Mouse (Mus musculus) thymus, adult 2 months (tissue): ENCODE results near the gene Scfd2.

Experiments used
- CTCF ChIP-seq: fragments of 200-500 bp; IDR thresholded peaks from 2 replicates; pipeline ENCODE4 v1.5.1; 2012; ENCODE audit warnings: mild to moderate bottlenecking, control low read depth, low read length, moderate library complexity, borderline replicate concordance; ENCODE audit not compliant: control insufficient read depth, poor library complexity, insufficient read depth; ENCODE audit errors: extremely low read depth
- POLR2A ChIP-seq: fragments of 200-500 bp; IDR thresholded peaks from 2 replicates; pipeline ENCODE4 v1.6.1; 2012; ENCODE audit warnings: mild to moderate bottlenecking, low read length, control low read depth, moderate library complexity; ENCODE audit not compliant: control insufficient read depth, poor library complexity, insufficient read depth; ENCODE audit errors: extremely low read depth

- no peak for TF ChIP-seq CTCF
- TF ChIP-seq POLR2A, result no peak
Observed at GRCm38 (mm10) chr5:74189484-74190160, 341.9 kb downstream of the Scfd2 start.
